Mouse (Mus musculus) spleen, postnatal 36 days (tissue): Measurements from ENCODE around the gene Popdc2.

Experiments
- DNase-seq, 2 experiments: peaks; one replicate each; pipeline ENCODE4 v3.0.0; 2022; ENCODE audit warnings: low spot score in 2 of 2, mixed read lengths in 1 of 2

Popdc2 gene

GRCm38 (mm10) chr16:38354185-38354913, 7.7 kb upstream of the Popdc2 start:
- no peak for DNase-seq

GRCm38 (mm10) chr16:38358256-38358812, 3.7 kb upstream of the Popdc2 start:
- no peak for DNase-seq

GRCm38 (mm10) chr16:38359241-38359640, 2.8 kb upstream of the Popdc2 start:
- DNase-seq = no peak

- DNase-seq = no peak
Measured at GRCm38 (mm10) chr16:38359857-38360256, 2.2 kb upstream of the Popdc2 start.

GRCm38 (mm10) chr16:38360317-38360716, 1.7 kb upstream of the Popdc2 start:
- no peak for DNase-seq

GRCm38 (mm10) chr16:38362493-38363255, 665 bp downstream of the Popdc2 start:
- no peak for DNase-seq

GRCm38 (mm10) chr16:38363256-38363595, 1.2 kb downstream of the Popdc2 start:
- no peak for DNase-seq

GRCm38 (mm10) chr16:38363657-38364056, 1.6 kb downstream of the Popdc2 start:
- DNase-seq = no peak

- DNase-seq = no peak
Measured at GRCm38 (mm10) chr16:38365390-38365789, 3.4 kb downstream of the Popdc2 start.

GRCm38 (mm10) chr16:38366231-38366630, 4.2 kb downstream of the Popdc2 start:
- no peak for DNase-seq

- no peak for DNase-seq
Measured at GRCm38 (mm10) chr16:38368336-38368735, 6.3 kb downstream of the Popdc2 start.

GRCm38 (mm10) chr16:38369000-38369399, 7.0 kb downstream of the Popdc2 start:
- DNase-seq = no peak

GRCm38 (mm10) chr16:38369431-38369830, 7.4 kb downstream of the Popdc2 start:
- DNase-seq = no peak

- no peak for DNase-seq
Measured at GRCm38 (mm10) chr16:38369992-38370484, 8.0 kb downstream of the Popdc2 start.

GRCm38 (mm10) chr16:38370633-38371374, 8.8 kb downstream of the Popdc2 start:
- DNase-seq = no peak

GRCm38 (mm10) chr16:38371705-38372296, 9.8 kb downstream of the Popdc2 start:
- peak; percentile 56 to 73 for DNase-seq

- no peak for DNase-seq
Measured at GRCm38 (mm10) chr16:38372876-38373275, 10.9 kb downstream of the Popdc2 start.

GRCm38 (mm10) chr16:38373439-38373838, 11.4 kb downstream of the Popdc2 start:
- DNase-seq = no peak

- DNase-seq = no peak
Measured at GRCm38 (mm10) chr16:38373941-38374340, 11.9 kb downstream of the Popdc2 start.

GRCm38 (mm10) chr16:38374379-38375140, 12.6 kb downstream of the Popdc2 start:
- DNase-seq = peak in 1 of 2 experiments; percentile 43

GRCm38 (mm10) chr16:38375182-38375581, 13.2 kb downstream of the Popdc2 start:
- no peak for DNase-seq
